Mouse (Mus musculus) retina, postnatal 7 days (tissue): ENCODE data around the gene Fbxo46.
"Not testable (repeated sequence)": the region's sequence is repeated elsewhere in the genome, so short reads cannot be mapped to it uniquely, and the experiment has no call there.

Experiments
- DNase-seq: peaks from one replicate; pipeline ENCODE4 v3.0.0-alpha.2; 2012; ENCODE audit warnings: low read depth, low spot score

Fbxo46 gene

DNA sequence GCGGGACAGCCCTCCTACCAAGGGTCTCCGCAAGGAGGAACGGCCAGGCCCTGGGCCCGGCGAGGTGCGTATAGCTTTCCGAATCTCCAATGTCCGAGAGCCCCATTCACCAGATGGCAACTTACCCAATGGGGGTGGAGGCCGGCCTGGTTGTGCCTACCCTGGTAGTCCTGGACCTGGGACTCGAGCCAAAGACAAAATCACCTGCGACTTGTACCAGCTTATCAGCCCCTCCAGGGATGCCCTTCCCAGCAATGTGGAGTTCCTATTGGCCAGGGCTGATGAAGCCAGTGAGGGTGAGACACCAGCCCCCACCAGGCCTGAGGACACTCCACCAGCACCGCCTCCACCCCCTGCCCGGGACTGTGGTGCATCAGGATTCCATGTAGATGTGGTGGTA lies 16.5 kb downstream of the Fbxo46 start:
- no peak for DNase-seq

DNA sequence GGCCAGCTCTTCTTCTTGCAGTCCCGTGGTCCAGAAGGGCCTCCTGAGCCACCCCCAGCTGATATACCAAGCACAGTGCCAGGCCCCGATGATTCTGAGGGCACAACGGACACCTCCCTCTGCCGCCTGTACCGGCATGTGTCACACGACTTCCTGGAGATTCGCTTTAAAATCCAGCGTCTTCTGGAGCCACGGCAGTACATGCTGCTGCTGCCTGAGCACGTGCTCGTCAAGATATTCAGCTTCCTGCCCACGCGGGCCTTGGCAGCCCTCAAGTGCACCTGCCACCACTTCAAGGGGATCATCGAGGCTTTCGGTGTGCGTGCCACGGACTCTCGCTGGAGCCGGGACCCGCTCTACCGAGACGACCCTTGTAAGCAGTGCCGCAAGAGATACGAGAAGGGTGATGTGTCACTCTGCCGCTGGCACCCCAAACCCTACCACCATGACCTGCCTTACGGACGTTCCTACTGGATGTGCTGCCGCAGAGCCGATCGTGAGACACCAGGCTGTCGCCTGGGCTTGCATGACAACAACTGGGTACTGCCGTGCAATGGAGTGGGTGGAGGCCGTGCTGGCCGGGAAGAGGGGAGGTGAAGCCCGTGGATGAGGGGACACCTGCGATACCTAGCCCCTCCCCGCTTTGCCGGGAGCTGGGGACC lies 17.1 kb downstream of the Fbxo46 start:
- DNase-seq, result no peak

DNA sequence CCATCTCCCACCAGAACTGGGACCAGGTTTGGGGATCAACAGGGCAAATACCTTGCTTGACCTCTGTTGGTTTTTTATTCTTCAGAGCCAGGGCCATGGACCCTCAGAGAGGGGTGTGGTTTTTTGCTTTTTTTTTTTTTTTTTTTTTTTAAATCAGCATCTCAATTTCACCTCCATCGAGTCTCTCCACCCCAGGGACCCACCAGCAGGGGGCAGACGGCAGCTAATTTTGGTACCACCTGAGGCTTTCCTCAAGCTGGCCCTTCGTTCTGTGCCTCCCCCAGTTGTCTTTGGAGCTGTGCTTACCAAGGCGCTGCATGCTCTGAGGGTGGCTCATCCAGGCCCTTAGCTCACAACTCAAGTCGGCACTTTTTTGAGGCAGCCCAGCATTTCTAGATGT lies 17.7 kb downstream of the Fbxo46 start:
- DNase-seq, result no peak

DNA sequence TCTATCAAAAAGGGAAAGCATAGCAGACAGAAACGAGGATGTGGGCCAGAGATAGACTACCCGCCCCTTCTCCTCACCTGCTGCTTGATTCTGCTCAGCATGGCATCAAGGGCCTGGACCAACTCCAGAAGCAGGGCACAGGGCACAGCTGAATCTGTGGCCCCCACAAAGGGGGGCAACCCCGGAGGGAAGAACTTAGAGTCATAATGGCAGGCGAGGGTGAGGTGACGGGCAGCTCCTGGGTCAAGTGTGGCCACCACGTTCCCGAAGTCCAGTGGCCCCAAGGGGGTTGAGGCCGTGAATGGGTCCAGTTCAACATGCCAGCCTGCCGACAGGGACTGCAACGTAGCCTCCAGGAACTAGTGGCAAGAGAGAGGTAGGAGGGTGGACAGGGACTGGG lies 27.1 kb downstream of the Fbxo46 start:
- no peak for DNase-seq

DNA sequence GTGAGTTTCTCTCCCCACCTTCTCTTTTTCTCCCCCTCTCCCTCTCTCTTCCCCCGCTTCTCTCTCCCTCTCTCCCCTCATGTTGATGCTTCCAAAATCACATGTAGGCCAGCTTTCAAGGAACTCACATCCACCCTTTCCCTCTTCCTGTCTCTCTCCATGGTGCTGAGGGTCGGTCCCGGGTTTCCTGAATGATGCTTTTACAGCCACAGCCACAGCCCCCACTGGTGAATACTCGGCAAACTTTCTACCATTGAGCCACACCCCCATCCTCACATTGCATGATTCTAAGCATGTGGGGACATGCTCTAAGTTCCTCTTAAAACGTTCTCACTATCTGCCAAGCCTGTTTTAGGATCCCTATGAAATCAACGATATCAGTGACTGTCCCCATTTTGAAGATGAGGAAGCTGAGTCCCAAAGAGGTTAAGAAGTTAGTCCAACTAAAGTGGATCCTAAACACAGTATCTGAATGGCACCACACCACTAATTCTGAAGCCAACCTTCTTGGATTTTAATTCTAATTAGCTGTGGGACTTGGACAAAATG lies 27.9 kb downstream of the Fbxo46 start:
- DNase-seq, result no peak

DNA sequence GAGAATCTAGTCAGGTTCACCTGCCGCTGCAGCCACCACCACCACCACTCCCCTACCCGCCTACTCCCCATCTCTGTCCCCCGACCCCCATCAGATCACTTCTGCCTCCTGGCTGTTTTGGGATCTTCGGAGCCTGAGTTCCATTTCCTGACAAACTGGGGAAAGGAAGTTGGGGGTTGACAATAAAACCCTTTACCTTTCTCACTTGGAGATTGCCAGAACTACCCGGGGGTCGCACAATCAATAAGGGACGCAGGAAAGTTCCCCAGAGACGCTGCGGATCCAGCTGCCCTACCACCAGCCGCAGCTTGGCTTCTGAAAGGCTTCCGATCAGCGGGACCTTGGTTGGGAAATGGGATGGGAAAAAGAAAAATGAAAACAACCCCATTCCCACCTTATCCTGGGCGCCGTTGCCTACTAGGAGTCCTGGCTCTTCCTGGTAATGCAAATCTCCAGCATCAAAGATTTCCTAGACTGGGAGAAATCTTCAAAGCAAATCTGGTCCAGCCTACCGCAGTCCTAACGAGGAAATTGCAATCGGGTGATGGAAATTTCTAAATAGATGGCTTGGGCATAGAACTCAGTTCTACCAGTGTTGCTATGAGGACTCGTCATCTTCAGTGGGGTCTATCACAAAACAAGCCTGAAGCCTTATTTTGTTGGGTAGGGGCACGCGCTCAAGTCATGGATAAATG lies 28.7 kb downstream of the Fbxo46 start:
- no peak for DNase-seq

DNA sequence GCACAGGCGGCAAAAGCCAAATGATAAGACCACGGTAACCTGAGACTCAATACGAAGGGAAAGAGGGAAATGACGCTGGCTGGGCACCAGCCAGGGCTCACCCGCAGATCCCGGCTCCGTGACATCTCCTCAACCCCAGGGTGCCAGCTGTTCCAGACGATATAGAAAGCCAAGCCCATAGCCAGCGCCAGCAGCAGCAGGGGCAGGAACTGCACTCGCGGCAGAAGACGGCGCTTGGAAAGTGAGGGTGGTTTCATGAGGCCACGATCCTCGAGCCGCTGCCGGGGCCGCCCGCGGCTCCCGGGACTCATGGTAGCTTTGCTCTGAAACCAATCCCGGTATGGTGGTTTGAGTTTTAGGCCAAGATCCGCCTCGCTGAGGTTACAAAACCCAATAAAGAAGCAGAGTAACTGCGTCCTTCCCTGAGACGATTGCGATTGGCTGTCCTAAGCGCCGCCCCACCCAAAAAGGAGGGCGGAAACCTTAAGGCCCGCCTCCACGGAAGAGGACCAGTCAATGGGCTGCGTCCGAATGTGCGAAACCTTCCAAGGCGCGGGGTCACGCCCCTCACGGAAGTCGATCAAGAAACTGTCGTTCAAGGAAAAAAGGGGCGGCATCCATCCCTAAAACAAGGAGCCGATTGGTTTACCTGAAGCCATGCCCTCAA lies 29.3 kb downstream of the Fbxo46 start, which contains the start of gene Qpctl:
Qpctl (minus strand) TSS at position 417 of the 667 bp plus-strand sequence.
- peak; percentile 96 for DNase-seq

DNA sequence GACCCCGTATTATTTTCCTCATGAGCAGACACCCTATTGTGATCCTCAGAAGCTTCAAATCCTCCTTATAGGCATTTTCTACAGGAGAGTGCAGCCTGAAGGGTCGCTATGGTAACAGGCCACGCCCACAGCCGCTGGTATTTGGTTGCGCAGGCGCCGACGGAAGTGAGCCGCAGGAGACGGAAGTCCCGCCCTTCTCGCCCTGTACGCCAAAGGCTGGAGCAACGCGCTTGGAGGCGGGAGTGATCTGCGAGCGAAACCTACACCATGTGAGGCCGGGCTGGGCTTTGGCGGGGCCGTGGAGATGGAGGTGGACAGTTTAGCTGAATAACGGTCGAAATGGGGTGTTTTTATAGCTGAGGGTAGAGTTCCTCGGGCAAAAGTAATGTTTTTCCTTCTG lies 30.0 kb downstream of the Fbxo46 start, which contains the start of gene Snrpd2:
Snrpd2 (plus strand) TSS at position 97 of the 400 bp plus-strand sequence.
- peak; percentile 92 for DNase-seq

DNA sequence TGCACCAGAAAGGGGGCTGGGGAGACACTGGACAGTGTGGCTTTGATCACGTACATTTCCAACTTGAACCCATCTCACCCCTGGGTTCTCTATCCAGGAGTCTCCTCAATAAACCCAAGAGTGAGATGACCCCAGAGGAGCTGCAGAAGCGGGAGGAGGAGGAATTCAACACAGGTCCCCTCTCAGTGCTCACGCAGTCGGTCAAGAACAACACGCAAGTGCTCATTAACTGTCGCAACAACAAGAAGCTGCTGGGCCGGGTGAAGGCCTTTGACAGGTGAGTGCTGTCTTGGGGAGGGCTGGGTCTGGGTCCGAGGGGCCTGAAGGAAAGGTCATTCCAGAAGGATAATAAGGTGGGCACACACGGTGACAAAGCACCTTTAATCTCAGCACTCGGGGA lies 31.5 kb downstream of the Fbxo46 start:
- not testable (repeated sequence) for DNase-seq

DNA sequence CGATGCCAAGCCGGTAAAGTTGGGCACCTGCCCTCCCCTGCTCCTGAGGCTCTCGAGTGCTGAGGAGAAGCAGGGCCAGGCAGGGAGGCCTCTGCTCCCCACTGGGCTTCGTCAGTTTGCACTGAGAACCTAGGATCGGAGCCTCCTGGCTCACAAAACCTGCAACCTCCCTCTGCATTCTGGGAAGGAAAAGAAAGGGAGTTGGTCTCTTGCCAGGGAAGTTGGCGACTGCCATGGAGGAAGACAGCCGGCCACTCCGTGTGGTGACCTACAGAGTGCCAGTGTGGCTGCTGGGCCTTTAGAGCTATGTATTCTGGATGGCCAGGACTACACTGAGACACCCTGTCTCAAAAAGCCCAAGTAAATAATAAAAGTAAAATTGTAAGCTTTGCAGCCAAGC lies 35.1 kb downstream of the Fbxo46 start:
- DNase-seq, result no peak

DNA sequence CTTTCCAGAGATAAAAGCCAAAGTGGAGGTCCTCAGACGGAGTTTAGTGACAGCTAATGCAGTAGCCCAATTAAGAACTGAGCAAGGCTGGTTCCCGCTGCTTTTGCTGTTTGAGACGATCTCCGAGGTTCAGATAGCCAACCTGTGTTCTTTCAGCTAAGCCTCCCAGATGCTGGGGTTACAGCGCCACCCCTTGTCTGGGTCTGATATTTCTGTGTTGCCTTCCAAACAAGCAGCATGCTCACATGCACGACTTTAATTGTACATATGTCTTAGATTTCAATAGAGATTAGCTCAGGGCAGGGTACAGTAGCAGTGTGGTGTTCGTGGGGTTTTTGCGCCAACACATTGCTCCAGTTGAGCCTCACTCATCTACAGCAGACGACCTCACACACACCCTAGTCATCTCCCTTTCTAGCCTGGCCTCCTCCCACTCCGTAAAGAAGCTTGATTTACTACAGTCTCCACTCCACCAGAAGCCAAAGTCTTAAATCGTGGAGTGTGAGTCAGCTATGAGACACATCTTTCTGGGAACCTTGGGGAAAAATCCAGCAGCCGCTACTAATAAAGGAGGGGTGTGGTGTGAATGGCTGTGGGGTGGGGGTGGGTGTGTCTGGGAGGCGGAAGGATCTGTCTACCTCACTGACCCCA lies 36.3 kb downstream of the Fbxo46 start:
- DNase-seq, result no peak

DNA sequence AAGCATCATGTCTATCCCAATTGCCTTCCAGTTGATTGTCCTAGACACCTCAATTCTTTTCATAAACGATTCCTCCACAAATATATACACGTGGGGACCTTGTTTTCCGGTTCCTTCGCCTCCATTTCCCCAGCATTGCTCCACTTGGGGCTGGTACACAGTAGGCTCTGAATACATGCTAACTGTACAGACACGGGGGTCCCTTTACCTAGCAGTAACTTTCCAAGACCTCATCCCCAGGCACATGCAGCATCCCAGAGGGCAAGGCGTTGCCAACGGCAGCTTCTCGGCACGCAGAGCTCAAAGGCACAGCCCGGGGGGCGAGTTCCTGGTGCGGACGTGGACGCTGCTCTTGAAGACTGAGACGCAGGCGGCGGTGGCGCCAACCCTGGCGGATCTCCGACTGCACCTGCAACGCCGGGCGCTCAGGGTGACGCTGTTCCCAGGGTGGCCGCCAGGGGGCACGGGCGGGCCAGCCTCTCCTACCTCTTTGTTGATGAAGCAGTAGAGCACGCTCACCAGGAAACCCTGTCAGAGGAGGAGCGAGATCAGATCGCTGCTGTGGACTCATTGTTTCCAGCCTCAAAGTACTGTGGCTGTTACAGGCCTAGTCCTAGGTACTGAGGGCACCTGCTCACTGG lies 37.6 kb downstream of the Fbxo46 start:
- peak; percentile 72 for DNase-seq

DNA sequence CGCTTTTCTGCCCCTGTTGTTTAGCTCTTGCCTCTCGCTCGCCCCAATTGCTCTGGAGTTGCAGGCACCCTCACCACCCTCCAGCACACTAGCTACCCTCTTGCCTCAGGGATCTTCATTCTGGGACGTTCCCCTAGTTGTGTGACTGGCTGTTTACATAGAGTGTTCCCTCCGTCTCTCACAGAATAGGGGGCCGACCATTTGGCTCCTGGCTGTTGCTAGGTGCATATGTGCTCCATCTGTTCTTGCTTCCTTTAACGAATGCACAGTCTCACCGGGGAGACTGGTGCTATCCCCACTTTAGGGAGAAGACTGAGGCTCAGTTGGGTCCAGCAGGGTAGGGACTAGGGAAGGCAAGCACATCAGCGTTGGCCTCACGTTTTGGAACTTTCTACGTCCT lies 38.9 kb downstream of the Fbxo46 start:
- no peak for DNase-seq

DNA sequence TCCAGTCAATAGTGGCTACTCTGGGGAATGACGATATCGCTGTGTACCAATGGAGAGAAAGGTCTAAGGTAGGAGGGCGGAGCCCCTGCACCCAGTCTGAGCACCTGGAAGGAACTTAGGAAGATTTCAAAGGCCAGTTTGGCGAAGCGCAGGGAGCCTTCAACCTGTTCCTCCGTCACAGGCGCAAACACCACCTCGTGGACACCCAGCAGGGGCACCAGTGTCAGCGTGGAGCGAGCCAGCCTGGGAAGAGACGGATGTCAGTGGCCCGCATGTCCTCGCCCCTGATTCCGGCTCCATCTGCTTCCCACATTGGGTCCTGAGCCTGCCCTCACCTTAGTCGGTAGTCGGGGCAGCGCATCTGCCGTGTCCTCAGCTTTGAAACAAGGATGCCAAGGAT lies 39.8 kb downstream of the Fbxo46 start:
- DNase-seq, result no peak

DNA sequence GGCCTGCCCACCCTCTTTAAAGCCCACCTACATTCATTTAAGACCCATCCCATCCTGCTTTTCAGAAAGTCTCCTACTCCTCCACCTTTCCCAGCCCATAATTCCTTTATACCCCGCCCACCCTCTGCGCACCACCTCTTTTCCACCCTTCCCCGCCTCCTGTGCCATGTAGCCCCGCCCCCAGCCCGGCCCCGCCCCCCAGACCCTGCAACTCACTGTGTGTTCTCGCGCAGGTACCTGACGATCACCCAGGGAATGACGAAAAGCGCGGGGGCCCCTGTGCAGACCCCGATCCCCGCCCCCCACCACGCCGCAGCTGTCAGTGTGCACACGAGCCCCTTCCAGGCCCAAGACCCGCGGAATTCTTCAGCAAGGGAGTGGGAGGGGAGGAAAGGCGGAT lies 40.5 kb downstream of the Fbxo46 start:
- no peak for DNase-seq

DNA sequence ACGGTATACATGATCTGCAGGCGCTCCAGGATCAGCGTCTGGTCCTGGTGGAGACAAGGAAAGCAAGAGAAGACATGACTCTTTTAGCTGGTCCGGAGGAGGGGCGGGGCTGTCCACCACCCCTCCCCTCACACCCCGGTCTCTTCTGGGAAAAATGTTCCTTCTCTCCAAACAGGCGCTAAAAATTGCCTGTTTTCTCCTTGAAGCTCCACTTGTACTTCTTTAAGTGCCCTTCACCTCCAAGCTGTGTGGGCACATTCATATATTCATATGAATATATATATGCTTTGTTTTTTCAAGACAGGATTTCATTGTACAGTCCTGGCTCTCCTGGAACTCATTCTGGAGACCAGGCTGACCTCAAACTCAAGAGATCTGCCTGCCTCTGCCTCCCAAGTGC lies 43.3 kb downstream of the Fbxo46 start:
- no peak for DNase-seq

DNA sequence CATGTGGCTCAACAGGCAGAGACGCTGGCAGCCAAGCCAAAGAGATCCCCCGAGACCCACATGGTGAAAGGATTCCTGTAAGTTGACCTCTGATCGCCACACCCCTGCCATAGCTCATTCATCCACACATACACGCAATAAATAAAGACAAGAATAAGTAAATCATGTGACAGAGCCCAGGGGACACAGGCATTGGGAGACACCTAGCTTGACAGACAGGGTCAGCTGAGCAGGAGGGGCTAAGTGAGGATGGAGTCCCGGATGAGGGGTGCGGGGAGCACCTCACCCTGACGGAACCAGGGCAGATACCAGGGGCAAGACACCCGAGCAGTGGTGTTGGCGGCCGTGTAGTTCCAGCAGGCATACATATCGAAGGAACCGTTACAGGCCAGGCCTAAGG lies 44.1 kb downstream of the Fbxo46 start:
- DNase-seq, result no peak

DNA sequence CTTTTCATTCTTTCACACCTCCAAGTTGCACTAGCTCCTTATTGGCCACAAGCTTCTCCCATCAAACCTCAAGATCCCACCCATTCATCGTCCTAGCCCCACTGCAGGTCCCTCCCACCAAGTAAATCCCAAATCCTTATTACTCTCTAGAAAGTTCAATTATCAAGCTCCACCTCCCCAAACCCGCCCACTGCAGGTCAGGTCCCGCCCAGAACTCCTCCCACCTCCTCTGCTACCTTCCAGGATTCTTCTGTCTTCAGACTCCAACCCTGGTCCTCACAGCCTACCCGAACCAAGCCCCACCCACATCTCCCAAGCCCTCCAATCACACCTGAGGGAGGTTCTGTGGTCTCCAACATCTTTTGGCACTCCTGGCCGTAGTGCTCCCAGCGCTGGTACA lies 44.5 kb downstream of the Fbxo46 start:
- no peak for DNase-seq

DNA sequence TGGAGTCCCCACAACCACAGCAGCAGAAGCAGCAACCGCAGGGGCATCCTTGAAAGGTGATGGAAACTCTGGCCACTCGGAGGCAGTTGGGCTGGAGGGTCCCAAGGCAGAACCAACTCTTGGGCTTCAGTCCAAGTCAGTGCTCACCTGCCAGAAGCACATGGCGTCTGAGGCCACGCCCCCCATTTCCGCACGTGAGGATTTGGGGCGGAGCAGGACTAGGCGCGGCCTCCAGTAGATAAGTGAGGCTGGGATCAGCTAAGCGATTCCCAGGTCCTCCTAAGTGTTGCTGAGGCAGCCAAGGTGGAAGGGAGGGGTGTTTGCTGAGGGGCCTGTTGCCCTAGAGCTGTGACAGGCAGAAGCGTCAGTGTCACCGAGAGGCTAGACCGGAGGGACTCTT lies 45.3 kb downstream of the Fbxo46 start:
- DNase-seq, result no peak

DNA sequence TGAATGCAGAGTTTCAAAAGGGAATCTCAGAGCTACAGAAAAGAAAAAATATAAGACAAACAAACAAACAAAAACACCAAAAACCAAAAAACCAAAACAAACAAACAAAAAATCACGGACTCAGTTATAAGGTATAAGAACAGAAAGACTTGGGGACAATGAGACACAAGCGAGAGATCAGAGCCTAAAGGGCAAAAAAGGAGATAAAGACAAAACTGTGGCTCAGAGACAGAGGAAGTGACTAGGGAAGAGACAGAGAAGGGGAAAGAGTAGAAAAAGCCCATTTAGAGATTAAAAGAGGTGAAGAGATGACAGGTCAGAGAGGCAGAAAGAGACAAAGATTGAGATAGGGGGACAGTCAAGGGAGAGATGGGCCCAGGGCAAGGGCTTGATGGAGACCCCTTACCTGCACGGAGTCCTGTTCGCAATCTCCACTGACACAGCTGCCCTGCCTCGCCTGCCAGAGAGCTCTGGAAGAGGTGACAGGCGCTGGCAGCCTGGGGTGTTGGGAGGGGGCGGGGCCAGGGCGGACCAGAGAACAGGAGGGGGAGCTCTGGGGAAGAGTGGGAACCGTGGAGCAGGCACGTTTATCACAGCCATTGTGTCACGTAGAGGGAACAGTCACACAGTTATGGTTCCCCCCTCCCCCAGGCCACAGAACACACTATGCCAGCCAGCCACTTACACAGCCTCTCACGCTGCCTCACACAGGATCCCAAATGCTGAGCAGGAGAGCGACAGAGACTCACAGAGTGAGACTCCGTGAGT lies 46.2 kb downstream of the Fbxo46 start, which contains the start of gene Gipr:
Gipr (minus strand) TSS at position 472 of the 768 bp plus-strand sequence.
- no peak for DNase-seq

DNA sequence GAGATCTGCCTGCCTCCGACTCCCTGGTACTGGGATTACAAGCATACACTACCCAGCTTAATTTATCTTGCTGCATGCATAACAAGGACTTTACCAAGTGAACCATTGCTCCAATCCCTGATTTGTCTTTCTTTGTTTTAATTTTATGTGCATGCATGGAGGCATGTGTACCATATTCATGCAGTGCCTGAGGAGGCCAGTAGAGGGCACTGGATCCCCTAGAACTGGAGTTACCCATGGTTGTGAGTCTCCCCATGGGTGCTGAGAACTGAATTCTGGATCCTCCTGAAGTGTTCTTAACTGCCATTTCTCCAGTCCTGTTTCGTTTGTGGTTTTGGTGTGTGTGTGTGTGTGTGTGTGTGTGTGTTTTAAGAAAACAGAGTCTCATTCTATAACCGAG lies 47.3 kb downstream of the Fbxo46 start:
- DNase-seq, result no peak
